Mouse (Mus musculus) subcutaneous adipose tissue, adult 2 months (tissue): ENCODE results near the gene Usp21. TPM values are rescaled to one million over a fixed set of nuclear protein-coding genes. Genes with fewer than 3 reads are reported as not detected.

Source experiments
- polyA plus RNA-seq: library from polyadenylated mRNA; depleted of rRNA; stranded (reverse); fragments of >200 nt; gene quantifications from 2 replicates; pipeline ENCODE4 v1.2.3, GENCODE M21; 2012; ENCODE audit warnings: low replicate concordance; rRNA removed

The Usp21 gene
- polyA plus RNA-seq = 37.7 and 84.4 TPM in 2 replicates

GRCm38 (mm10) chr1:171287136-171288081, at the start of gene Usp21:
Gene Usp21, minus strand, starts transcription at chr1:171287991.

DNA sequence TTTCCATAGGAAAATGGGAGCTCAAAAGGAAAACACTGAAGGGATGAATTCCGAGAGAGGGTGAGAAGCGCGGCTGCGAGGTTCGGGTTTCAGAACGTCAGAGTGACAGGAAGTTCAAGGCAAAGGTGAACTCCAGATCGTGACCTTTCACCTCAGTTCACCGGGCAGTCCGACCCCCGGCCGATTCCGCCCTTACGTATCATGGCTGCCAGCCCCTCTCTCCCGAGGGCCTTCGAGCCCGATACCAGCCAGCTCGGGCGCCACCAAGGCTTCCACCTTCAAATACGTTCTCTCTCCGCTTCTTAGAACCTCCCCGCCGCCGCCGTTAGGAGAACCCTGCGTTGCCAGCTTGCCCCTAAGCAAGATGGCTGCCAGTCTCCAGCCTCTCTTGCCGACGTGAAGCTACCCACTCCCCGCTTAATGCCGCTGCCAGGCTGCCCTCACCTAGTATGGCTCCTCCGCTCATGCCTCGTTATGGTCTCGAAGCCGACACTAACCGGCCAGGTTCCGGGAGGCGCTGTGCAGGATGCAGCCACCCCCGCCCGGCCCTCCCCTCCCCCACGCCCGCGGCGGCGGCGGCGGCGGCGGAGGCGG, 41.1 kb upstream of the Usp21 start, which contains the start of gene Dedd:
Gene Dedd, plus strand, starts transcription at position 307 of the 594 bp plus-strand sequence.

GRCm38 (mm10) chr1:171294298-171295062, 6.7 kb upstream of the Usp21 start, which contains the start of gene Ufc1:
Gene Ufc1, minus strand, starts transcription at chr1:171295024.

DNA sequence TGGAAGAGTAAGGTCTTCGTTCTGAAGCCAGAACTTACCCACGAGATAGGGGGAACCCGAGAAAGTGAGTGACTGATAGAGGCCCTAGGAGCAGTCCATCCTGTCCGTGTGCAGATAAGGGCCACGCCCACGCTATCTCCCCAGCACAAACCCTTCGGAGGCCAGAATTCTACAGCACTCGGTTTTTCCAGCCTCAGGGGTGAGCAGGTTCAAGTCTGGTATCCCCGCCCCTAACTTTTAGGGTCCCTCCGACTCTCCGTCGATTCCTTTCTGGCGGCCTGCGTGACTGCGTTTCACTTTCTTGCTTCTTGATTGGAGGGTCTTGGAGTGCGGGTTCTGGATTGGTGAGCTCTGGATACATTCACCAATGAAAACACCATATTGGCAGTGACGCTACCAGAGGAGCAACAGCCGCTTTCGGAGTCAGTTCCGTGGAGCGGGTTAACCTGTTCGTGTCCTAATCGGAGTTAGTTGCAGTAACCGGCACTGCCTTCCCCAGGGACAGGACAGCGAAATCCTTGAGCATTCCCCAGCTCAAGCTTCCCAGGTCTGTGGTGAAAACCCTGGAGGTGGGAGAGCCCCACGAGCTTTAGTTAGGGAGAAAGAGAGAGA, 6.8 kb downstream of the Usp21 start, which contains the start of gene Ppox:
Gene Ppox, minus strand, starts transcription at position 271 of the 612 bp plus-strand sequence.

DNA sequence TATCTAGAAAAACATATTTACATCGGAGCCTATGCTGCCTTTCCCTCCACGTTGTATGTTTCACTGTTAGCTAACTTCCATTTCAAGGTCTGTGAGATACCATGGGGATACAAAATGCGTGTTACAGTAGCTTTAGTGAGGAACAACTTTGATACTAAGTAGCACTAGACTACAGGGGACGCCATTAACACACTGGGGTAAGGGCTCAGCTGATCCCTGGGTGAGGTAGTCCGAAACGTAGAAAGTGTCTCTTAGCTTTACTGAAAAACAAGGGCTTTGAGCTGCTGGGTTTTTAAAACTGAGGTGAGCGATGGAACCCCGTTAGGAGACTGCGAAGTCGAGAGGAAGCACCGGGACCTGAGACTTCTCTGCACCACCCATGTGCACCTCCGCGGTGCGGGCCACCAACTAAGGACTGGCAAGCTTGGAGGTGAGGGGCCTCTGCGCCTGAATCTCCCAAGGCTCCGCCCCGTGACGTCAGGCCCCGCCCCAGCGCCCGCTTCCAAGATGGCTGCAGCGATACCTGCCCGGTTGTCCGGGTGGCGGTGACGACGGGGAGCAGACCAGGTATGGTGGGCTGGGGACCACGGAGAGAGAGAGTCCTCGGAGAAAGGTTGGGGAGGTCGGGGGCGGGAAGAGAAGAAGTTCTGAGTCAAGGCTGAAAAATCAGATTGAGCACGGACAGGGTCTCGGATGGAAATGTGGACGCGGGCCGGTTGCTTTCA, 17.8 kb downstream of the Usp21 start, which contains the start of gene B4galt3:
Gene B4galt3, plus strand, starts transcription at position 481 of the 725 bp plus-strand sequence.

GRCm38 (mm10) chr1:171250680-171251593, 36.9 kb downstream of the Usp21 start, which contains the start of gene Ndufs2:
Gene Ndufs2, minus strand, starts transcription at chr1:171251388.

DNA sequence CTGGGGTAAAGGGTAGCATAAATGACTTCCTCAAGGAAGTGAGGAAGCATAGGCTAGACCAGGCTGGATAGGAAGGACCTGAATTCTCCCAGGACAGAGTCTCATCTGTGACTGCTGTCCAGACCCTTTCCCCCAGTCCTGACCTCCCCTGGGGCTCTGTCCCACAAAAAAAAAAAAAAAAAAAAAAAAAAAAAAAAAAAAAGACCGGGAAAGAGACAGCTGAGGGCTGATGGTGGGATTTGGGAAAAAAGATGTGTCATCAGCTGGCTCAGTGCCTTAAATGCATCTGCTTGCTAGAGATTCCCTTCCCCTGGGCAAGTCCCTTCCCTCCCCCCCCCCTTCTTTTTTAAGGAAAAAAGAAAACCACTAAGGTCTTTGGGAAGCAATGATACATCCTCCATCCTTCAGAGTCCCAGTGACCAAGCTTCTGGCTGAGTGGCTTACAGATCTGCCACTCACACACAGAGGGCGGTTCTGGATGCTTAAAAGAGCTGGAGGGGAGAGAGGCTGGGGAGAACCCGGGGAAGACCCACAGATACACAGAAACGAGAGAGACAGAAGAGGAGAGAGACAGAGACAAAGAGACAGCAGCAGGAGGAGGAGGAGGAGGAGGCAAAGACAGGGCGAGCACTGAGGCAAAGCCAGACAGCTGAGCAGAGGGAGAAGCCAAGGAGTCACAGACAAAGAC, 37.7 kb downstream of the Usp21 start, which contains the start of gene Adamts4:
Gene Adamts4, plus strand, starts transcription at position 509 of the 688 bp plus-strand sequence.

DNA sequence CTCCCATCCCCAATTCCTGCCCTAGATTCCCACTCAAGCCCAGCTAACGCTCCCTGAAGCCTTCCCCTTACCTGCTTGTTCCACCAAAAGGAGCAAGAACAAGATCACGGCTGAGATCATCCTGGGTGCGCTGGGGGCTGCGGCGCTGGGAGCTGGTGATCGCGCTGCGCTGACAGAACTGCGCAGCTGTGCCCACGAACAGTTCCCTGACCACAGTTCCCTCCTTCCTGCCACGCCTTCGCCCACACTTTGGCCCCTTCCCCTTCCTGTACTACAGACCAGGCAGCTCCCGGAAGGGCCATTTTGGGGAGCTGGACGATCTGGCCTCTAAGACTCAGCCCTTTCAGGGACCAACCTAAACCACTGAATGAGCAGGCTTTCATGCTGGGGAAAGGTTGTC, 53.7 kb downstream of the Usp21 start, which contains the start of gene Fcer1g:
Gene Fcer1g, minus strand, starts transcription at position 240 of the 400 bp plus-strand sequence.

Other genes with a start within 250 kb of the Usp21 start
- gene Fcgr3, start 223.1 kb downstream of the Usp21 start, polyA plus RNA-seq = 35.0 and 43.9 TPM in 2 replicates
- 6.9 and 8.9 TPM in 2 replicates for gene Cfap126, start 174.1 kb downstream of the Usp21 start, polyA plus RNA-seq
- 312 and 379 TPM in 2 replicates for gene Sdhc, start 137.4 kb downstream of the Usp21 start, polyA plus RNA-seq
- gene Mpz, start 137.3 kb downstream of the Usp21 start, polyA plus RNA-seq = 5.5 and 11.1 TPM in 2 replicates
- gene Pcp4l1, start 91.7 kb downstream of the Usp21 start, polyA plus RNA-seq = 5.6 and 108 TPM in 2 replicates
- 0.04 and 0.05 TPM in 2 replicates for gene Nr1i3, start 74.0 kb downstream of the Usp21 start, polyA plus RNA-seq
- 44.5 and 52.7 TPM in 2 replicates for gene Tomm40l, start 65.5 kb downstream of the Usp21 start, polyA plus RNA-seq
- gene Apoa2, start 62.9 kb downstream of the Usp21 start, polyA plus RNA-seq = 2.0 and 6.4 TPM in 2 replicates
- gene Fcer1g, start 53.6 kb downstream of the Usp21 start, polyA plus RNA-seq = 88.4 and 215 TPM in 2 replicates
- gene Adamts4, start 37.6 kb downstream of the Usp21 start, polyA plus RNA-seq = 3.4 and 17.1 TPM in 2 replicates
- 200 and 214 TPM in 2 replicates for gene Ndufs2, start 36.6 kb downstream of the Usp21 start, polyA plus RNA-seq
- gene B4galt3, start 17.7 kb downstream of the Usp21 start, polyA plus RNA-seq = 35.7 and 84.0 TPM in 2 replicates
- 62.6 and 104 TPM in 2 replicates for gene Ppox, start 6.8 kb downstream of the Usp21 start, polyA plus RNA-seq
- gene Ufc1, start 7.0 kb upstream of the Usp21 start, polyA plus RNA-seq = 36.2 and 46.1 TPM in 2 replicates
- 42.6 and 67.2 TPM in 2 replicates for gene Dedd, start 41.2 kb upstream of the Usp21 start, polyA plus RNA-seq
- gene Nit1, start 57.7 kb upstream of the Usp21 start, polyA plus RNA-seq = 54.6 and 76.1 TPM in 2 replicates
- 18.1 and 21.6 TPM in 2 replicates for gene Pfdn2, start 57.7 kb upstream of the Usp21 start, polyA plus RNA-seq
- gene Klhdc9, start 72.8 kb upstream of the Usp21 start, polyA plus RNA-seq = 0.69 and 1.6 TPM in 2 replicates
- gene Nectin4, start 82.1 kb upstream of the Usp21 start, polyA plus RNA-seq = 0.75 and 5.6 TPM in 2 replicates
- gene Arhgap30, start 101.0 kb upstream of the Usp21 start, polyA plus RNA-seq = 6.3 and 10.3 TPM in 2 replicates
- gene Usf1, start 123.3 kb upstream of the Usp21 start, polyA plus RNA-seq = 70.6 and 125 TPM in 2 replicates
- gene Tstd1, start 130.9 kb upstream of the Usp21 start, polyA plus RNA-seq = 1.4 and 2.1 TPM in 2 replicates
- 67.4 and 79.5 TPM in 2 replicates for gene F11r, start 149.5 kb upstream of the Usp21 start, polyA plus RNA-seq
- 2.8 and 6.5 TPM in 2 replicates for gene Alyref2, start 215.5 kb upstream of the Usp21 start, polyA plus RNA-seq
- 0.30 TPM in 1 of 2 replicates, not detected in the other for gene Itln1, start 247.3 kb upstream of the Usp21 start, polyA plus RNA-seq